Mouse (Mus musculus) C2C12 (cell line): ENCODE measurements around the gene Hdac11.

ENCODE experiments used
- CEBPB ChIP-seq: IDR thresholded peaks from one replicate; pipeline ENCODE4 v1.6.1; 2011; ENCODE audit warnings: low read depth, mild to moderate bottlenecking, control low read depth, moderate library complexity
- CTCF ChIP-seq: IDR thresholded peaks from one replicate; pipeline ENCODE4 v1.5.1; 2011; ENCODE audit not compliant: control insufficient read depth, insufficient read depth, insufficient read length
- FOSL1 ChIP-seq: IDR thresholded peaks from one replicate; pipeline ENCODE4 v1.8.0; 2011; ENCODE audit warnings: mild to moderate bottlenecking, low read length; ENCODE audit not compliant: poor library complexity, insufficient read depth, severe bottlenecking
- MAX ChIP-seq: IDR thresholded peaks from one replicate; pipeline ENCODE4 v1.6.1; 2011; ENCODE audit warnings: mild to moderate bottlenecking, control low read depth
- MYOD1 ChIP-seq: IDR thresholded peaks from one replicate; pipeline ENCODE4 v1.6.1; 2011; ENCODE audit warnings: low read depth; ENCODE audit not compliant: control insufficient read depth, insufficient read length
- MYOG ChIP-seq: IDR thresholded peaks from one replicate; pipeline ENCODE4 v1.6.1; 2011; ENCODE audit not compliant: control insufficient read depth, insufficient read length; ENCODE audit errors: extremely low read depth
- USF1 ChIP-seq: IDR thresholded peaks from one replicate; pipeline ENCODE4 v1.6.1; 2011; ENCODE audit warnings: low read depth, mild to moderate bottlenecking, control low read depth, moderate library complexity

- TF ChIP-seq CTCF: no peak
- no peak for TF ChIP-seq MAX
- TF ChIP-seq USF1: no peak
- no peak for TF ChIP-seq MYOG
- no peak for TF ChIP-seq FOSL1
- no peak for TF ChIP-seq CEBPB
- no peak for TF ChIP-seq MYOD1
These were observed 31.9 kb upstream of the Hdac11 start for GRCm38 (mm10) chr6:91124286-91125227.
